Mouse (Mus musculus) megakaryocyte-erythroid progenitor cell, adult 5-6 weeks (primary cell): ENCODE measurements around the gene Slc6a16. TPM values are rescaled to one million over a fixed set of nuclear protein-coding genes. Genes with fewer than 3 reads are reported as not detected.

Source experiments
- ATAC-seq: replicated peaks from 2 replicates; pipeline ENCODE4 v1.8.0; 2016; ENCODE audit warnings: mild to moderate bottlenecking, inconsistent platforms; ENCODE audit not compliant: severe bottlenecking, poor library complexity, low FRiP score, low TSS enrichment
- total RNA-seq, 2 experiments: library from RNA; stranded (forward) in 1 of 2; stranded (reverse) in 1 of 2; fragments of 200-1000, 215-1000 nt in 1 of 2; fragments of >200 nt in 1 of 2; fragmentation: Nextera tagmentation in 1 of 2; gene quantifications; 2 replicates each; pipeline ENCODE4 v1.2.3; 2014 to 2017

Slc6a16 gene
- total RNA-seq, 2 experiments from 2014 or later, result not detected

GRCm38 (mm10) chr7:45300270-45300669 is 59.4 kb downstream of the Slc6a16 start:
- peak; percentile 64; the same call in 1 of the 2 replicates for ATAC-seq

GRCm38 (mm10) chr7:45302626-45303025 is 61.7 kb downstream of the Slc6a16 start:
- no peak for ATAC-seq

GRCm38 (mm10) chr7:45304869-45305268 is 64.0 kb downstream of the Slc6a16 start:
- ATAC-seq, result no peak

- peak; percentile 54; the same call in 1 of the 2 replicates for ATAC-seq
Measured at GRCm38 (mm10) chr7:45305275-45305674, 64.4 kb downstream of the Slc6a16 start.

GRCm38 (mm10) chr7:45308551-45309240 is 67.8 kb downstream of the Slc6a16 start:
- ATAC-seq, result no peak

- peak; percentile 62 for ATAC-seq
Measured at GRCm38 (mm10) chr7:45309455-45309854, 68.6 kb downstream of the Slc6a16 start.

- no peak for ATAC-seq
Measured at GRCm38 (mm10) chr7:45312023-45312422, 71.1 kb downstream of the Slc6a16 start.

- no peak for ATAC-seq
Measured at GRCm38 (mm10) chr7:45312686-45313453, 72.0 kb downstream of the Slc6a16 start.

GRCm38 (mm10) chr7:45313495-45313894 is 72.6 kb downstream of the Slc6a16 start:
- ATAC-seq, result no peak

GRCm38 (mm10) chr7:45315182-45315701 is 74.4 kb downstream of the Slc6a16 start:
- no peak for ATAC-seq

GRCm38 (mm10) chr7:45316536-45316935 is 75.7 kb downstream of the Slc6a16 start:
- ATAC-seq, result no peak

GRCm38 (mm10) chr7:45322245-45322644 is 81.4 kb downstream of the Slc6a16 start:
- ATAC-seq, result no peak

Other genes with a start within 250 kb of the Slc6a16 start
Only the 30 nearest of the 38 such genes appear.
- gene Prr12, start 188.2 kb upstream of the Slc6a16 start, total RNA-seq (2014; fragmentation: Nextera tagmentation), result 26.6 and 28.7 TPM in 2 replicates
- 1.9 and 2.1 TPM in 2 replicates for gene Prr12, start 188.2 kb upstream of the Slc6a16 start, total RNA-seq (2017)
- 27.8 and 55.1 TPM in 2 replicates for gene Nosip, start 178.7 kb upstream of the Slc6a16 start, total RNA-seq (2014; fragmentation: Nextera tagmentation)
- gene Nosip, start 178.7 kb upstream of the Slc6a16 start, total RNA-seq (2017), result 40.9 and 48.3 TPM in 2 replicates
- gene Prrg2, start 178.4 kb upstream of the Slc6a16 start, total RNA-seq (2014; fragmentation: Nextera tagmentation), result 4.3 and 4.7 TPM in 2 replicates
- gene Prrg2, start 178.4 kb upstream of the Slc6a16 start, total RNA-seq (2017), result 3.5 and 6.2 TPM in 2 replicates
- gene Rcn3, start 148.9 kb upstream of the Slc6a16 start, total RNA-seq (2014; fragmentation: Nextera tagmentation), result 7.6 and 15.6 TPM in 2 replicates
- 16.7 and 23.0 TPM in 2 replicates for gene Rcn3, start 148.9 kb upstream of the Slc6a16 start, total RNA-seq (2017)
- 0.82 TPM in 1 of 2 replicates, not detected in the other for gene Fcgrt, start 137.2 kb upstream of the Slc6a16 start, total RNA-seq (2014; fragmentation: Nextera tagmentation)
- gene Fcgrt, start 137.2 kb upstream of the Slc6a16 start, total RNA-seq (2017), result 1.1 and 1.8 TPM in 2 replicates
- gene Rps11, start 116.6 kb upstream of the Slc6a16 start, total RNA-seq (2014; fragmentation: Nextera tagmentation), result 3,773 and 4,118 TPM in 2 replicates
- 1,409 and 1,705 TPM in 2 replicates for gene Rps11, start 116.6 kb upstream of the Slc6a16 start, total RNA-seq (2017)
- gene Rpl13a, start 112.3 kb upstream of the Slc6a16 start, total RNA-seq (2014; fragmentation: Nextera tagmentation), result 4,705 and 4,844 TPM in 2 replicates
- 4,178 and 4,889 TPM in 2 replicates for gene Rpl13a, start 112.3 kb upstream of the Slc6a16 start, total RNA-seq (2017)
- gene Gm45713, start 104.9 kb upstream of the Slc6a16 start, total RNA-seq (2014; fragmentation: Nextera tagmentation), result not detected in 2 replicates
- gene Gm45713, start 104.9 kb upstream of the Slc6a16 start, total RNA-seq (2017), result 0.61 TPM in 1 of 2 replicates, not detected in the other
- gene Flt3l, start 104.7 kb upstream of the Slc6a16 start, total RNA-seq (2014; fragmentation: Nextera tagmentation), result 35.8 and 48.2 TPM in 2 replicates
- 8.5 and 23.5 TPM in 2 replicates for gene Flt3l, start 104.7 kb upstream of the Slc6a16 start, total RNA-seq (2017)
- 135 and 148 TPM in 2 replicates for gene Pih1d1, start 86.8 kb upstream of the Slc6a16 start, total RNA-seq (2014; fragmentation: Nextera tagmentation)
- gene Pih1d1, start 86.8 kb upstream of the Slc6a16 start, total RNA-seq (2017), result 39.0 and 61.3 TPM in 2 replicates
- gene Aldh16a1, start 86.5 kb upstream of the Slc6a16 start, total RNA-seq (2014; fragmentation: Nextera tagmentation), result 69.0 and 84.8 TPM in 2 replicates
- 19.1 and 22.1 TPM in 2 replicates for gene Aldh16a1, start 86.5 kb upstream of the Slc6a16 start, total RNA-seq (2017)
- not detected in 2 replicates for gene Slc17a7, start 77.1 kb upstream of the Slc6a16 start, total RNA-seq (2014; fragmentation: Nextera tagmentation)
- not detected in 2 replicates for gene Slc17a7, start 77.1 kb upstream of the Slc6a16 start, total RNA-seq (2017)
- gene Gfy, start 61.5 kb upstream of the Slc6a16 start, total RNA-seq (2014; fragmentation: Nextera tagmentation), result not detected in 2 replicates
- 1.9 TPM in 1 of 2 replicates, not detected in the other for gene Gfy, start 61.5 kb upstream of the Slc6a16 start, total RNA-seq (2017)
- not detected in 2 replicates for gene Pth2, start 60.1 kb upstream of the Slc6a16 start, total RNA-seq (2014; fragmentation: Nextera tagmentation)
- not detected in 2 replicates for gene Pth2, start 60.1 kb upstream of the Slc6a16 start, total RNA-seq (2017)
- gene Ccdc155, start 36.2 kb upstream of the Slc6a16 start, total RNA-seq (2014; fragmentation: Nextera tagmentation), result 0.89 and 2.0 TPM in 2 replicates
- gene Ccdc155, start 36.2 kb upstream of the Slc6a16 start, total RNA-seq (2017), result 0.52 and 1.1 TPM in 2 replicates
- 32.2 and 40.5 TPM in 2 replicates for gene Dkkl1, start 28.9 kb upstream of the Slc6a16 start, total RNA-seq (2014; fragmentation: Nextera tagmentation)
- gene Dkkl1, start 28.9 kb upstream of the Slc6a16 start, total RNA-seq (2017), result 16.4 and 32.1 TPM in 2 replicates
- not detected in 2 replicates for gene Tead2, start 25.3 kb upstream of the Slc6a16 start, total RNA-seq (2014; fragmentation: Nextera tagmentation)
- gene Tead2, start 25.3 kb upstream of the Slc6a16 start, total RNA-seq (2017), result not detected in 2 replicates
- gene Cd37, start 2.0 kb upstream of the Slc6a16 start, total RNA-seq (2014; fragmentation: Nextera tagmentation), result 83.5 and 91.4 TPM in 2 replicates
- gene Cd37, start 2.0 kb upstream of the Slc6a16 start, total RNA-seq (2017), result 27.2 and 28.4 TPM in 2 replicates
- not detected in 2 replicates for gene Slc6a21, start 36.4 kb downstream of the Slc6a16 start, total RNA-seq (2014; fragmentation: Nextera tagmentation)
- not detected in 2 replicates for gene Slc6a21, start 36.4 kb downstream of the Slc6a16 start, total RNA-seq (2017)
- gene Trpm4, start 92.7 kb downstream of the Slc6a16 start, total RNA-seq (2014; fragmentation: Nextera tagmentation), result 0.22 and 0.54 TPM in 2 replicates
- gene Trpm4, start 92.7 kb downstream of the Slc6a16 start, total RNA-seq (2017), result 0.11 TPM in 1 of 2 replicates, not detected in the other
- not detected in 2 replicates for gene Hrc, start 94.2 kb downstream of the Slc6a16 start, total RNA-seq (2014; fragmentation: Nextera tagmentation)
- gene Hrc, start 94.2 kb downstream of the Slc6a16 start, total RNA-seq (2017), result not detected in 2 replicates
- 0.42 TPM in 1 of 2 replicates, not detected in the other for gene Ppfia3, start 125.9 kb downstream of the Slc6a16 start, total RNA-seq (2014; fragmentation: Nextera tagmentation)
- gene Ppfia3, start 125.9 kb downstream of the Slc6a16 start, total RNA-seq (2017), result 0.80 TPM in 1 of 2 replicates, not detected in the other
- gene Lin7b, start 129.5 kb downstream of the Slc6a16 start, total RNA-seq (2014; fragmentation: Nextera tagmentation), result 2.4 and 2.6 TPM in 2 replicates
- gene Lin7b, start 129.5 kb downstream of the Slc6a16 start, total RNA-seq (2017), result not detected in 2 replicates
- 350 and 415 TPM in 2 replicates for gene Snrnp70, start 154.7 kb downstream of the Slc6a16 start, total RNA-seq (2014; fragmentation: Nextera tagmentation)
- gene Snrnp70, start 154.7 kb downstream of the Slc6a16 start, total RNA-seq (2017), result 478 and 585 TPM in 2 replicates
- not detected in 2 replicates for gene Kcna7, start 164.6 kb downstream of the Slc6a16 start, total RNA-seq (2014; fragmentation: Nextera tagmentation)
- gene Kcna7, start 164.6 kb downstream of the Slc6a16 start, total RNA-seq (2017), result not detected in 2 replicates
- gene Ntf5, start 172.6 kb downstream of the Slc6a16 start, total RNA-seq (2014; fragmentation: Nextera tagmentation), result not detected in 2 replicates
- not detected in 2 replicates for gene Ntf5, start 172.6 kb downstream of the Slc6a16 start, total RNA-seq (2017)
- gene Lhb, start 179.7 kb downstream of the Slc6a16 start, total RNA-seq (2014; fragmentation: Nextera tagmentation), result not detected in 2 replicates
- gene Lhb, start 179.7 kb downstream of the Slc6a16 start, total RNA-seq (2017), result not detected in 2 replicates
- gene Gys1, start 193.8 kb downstream of the Slc6a16 start, total RNA-seq (2014; fragmentation: Nextera tagmentation), result 5.9 and 6.2 TPM in 2 replicates
- 3.4 and 4.6 TPM in 2 replicates for gene Gys1, start 193.8 kb downstream of the Slc6a16 start, total RNA-seq (2017)
- gene Ruvbl2, start 197.0 kb downstream of the Slc6a16 start, total RNA-seq (2014; fragmentation: Nextera tagmentation), result 171 and 179 TPM in 2 replicates
- gene Ruvbl2, start 197.0 kb downstream of the Slc6a16 start, total RNA-seq (2017), result 185 and 236 TPM in 2 replicates
- 1,148 and 1,512 TPM in 2 replicates for gene Ftl1, start 218.8 kb downstream of the Slc6a16 start, total RNA-seq (2014; fragmentation: Nextera tagmentation)
- 490 and 578 TPM in 2 replicates for gene Ftl1, start 218.8 kb downstream of the Slc6a16 start, total RNA-seq (2017)